ENCODE assay signal across 9 mouse cellular contexts in genomic region chr10:18526184-18526850, GRCm38 (mm10). TPM values are rescaled to one million over a fixed set of nuclear protein-coding genes. Genes with fewer than 3 reads are reported as not detected.
DNase-seq lines count a peak whose midpoint lies in the region; ATAC-seq and TF ChIP-seq lines count a peak whose summit lies in the region.
"Had no signal": no experiment of that assay in that cellular context is flagged by ENCODE, and none has a peak within 500 bp of the region (broad histone marks: within the 10 kb centered on the region; RNA-seq: fewer than 3 reads in every experiment).

No protein-coding gene starts in this region.

- no peak overlapping the region for H3K4me3 ChIP-seq in neural tube, embryonic 12.5 days
- peak overlapping the region; percentile 58 for H3K4me3 ChIP-seq in gastrocnemius, adult 2 months
- H3K4me3 ChIP-seq in intestine, embryonic 15.5 days (replicated peaks), result no peak overlapping the region
- no peak overlapping the region for H3K4me3 ChIP-seq in limb, embryonic 12.5 days (replicated peaks)

- no peak for DNase-seq in neural tube, embryonic 10.5 days (ENCODE audit: extremely low spot score, low spot score)
- DNase-seq in gastrocnemius, adult 2 months, result peak; percentile 77
- no peak for DNase-seq in spleen, postnatal 36 days (ENCODE audit: low spot score in 2 of 2)
- DNase-seq in urinary bladder, postnatal 10 days (ENCODE audit: low spot score), result no peak
- no peak for DNase-seq in adrenal gland, postnatal 14 days

- H3K9me3 ChIP-seq in neural tube, embryonic 12.5 days, result no peaks in the 10 kb centered on the region
- no peaks in the 10 kb centered on the region for H3K9me3 ChIP-seq in intestine, embryonic 15.5 days
- H3K9me3 ChIP-seq in limb, embryonic 12.5 days, result no peaks in the 10 kb centered on the region

- no peaks in the 10 kb centered on the region for H3K4me1 ChIP-seq in neural tube, embryonic 12.5 days
- 0 out of 2 replicates have a peak, but pooled peaks cover 7% of the 10 kb centered on the region for H3K4me1 ChIP-seq in intestine, embryonic 15.5 days (replicated peaks)
- H3K4me1 ChIP-seq in limb, embryonic 12.5 days (replicated peaks), result peaks cover 33% of the 10 kb centered on the region

- no peak overlapping the region for H3K4me2 ChIP-seq in neural tube, embryonic 12.5 days (replicated peaks)
- H3K4me2 ChIP-seq in intestine, embryonic 15.5 days (replicated peaks), result no peak overlapping the region
- no peak overlapping the region for H3K4me2 ChIP-seq in limb, embryonic 12.5 days

- no peaks in the 10 kb centered on the region for H3K27me3 ChIP-seq in neural tube, embryonic 12.5 days (replicated peaks)
- H3K27me3 ChIP-seq in intestine, embryonic 15.5 days (replicated peaks), result no peaks in the 10 kb centered on the region
- no peaks in the 10 kb centered on the region for H3K27me3 ChIP-seq in limb, embryonic 12.5 days

- no peak overlapping the region for H3K27ac ChIP-seq in neural tube, embryonic 12.5 days
- peak overlapping the region; percentile 74 for H3K27ac ChIP-seq in gastrocnemius, adult 2 months
- no peak overlapping the region for H3K27ac ChIP-seq in intestine, embryonic 15.5 days
- H3K27ac ChIP-seq in limb, embryonic 12.5 days, result peak overlapping the region; percentile 67; the same call in 1 of the 2 replicates

- ATAC-seq in neural tube, embryonic 12.5 days (ENCODE audit: low FRiP score, low read depth), result 0 out of 2 replicates have a peak, but pooled peaks have one; percentile 10
- 0 out of 2 replicates have a peak, but pooled peaks have one; percentile 45 for ATAC-seq in intestine, embryonic 15.5 days
- ATAC-seq in limb, embryonic 12.5 days (ENCODE audit: insufficient number of reproducible peaks, insufficient read depth, low FRiP score, low TSS enrichment, low read depth), result no peak

- no peak for TF ChIP-seq CTCF in gastrocnemius, adult 2 months (IDR thresholded peaks at IDR 0.05)

- WGBS in neural tube, embryonic 12.5 days, result 77% methylated on average over 22 of the region's 22 CpGs
- WGBS in intestine, embryonic 15.5 days, result 80% methylated on average over 22 of the region's 22 CpGs
- 81% methylated on average over 22 of the region's 22 CpGs for WGBS in limb, embryonic 12.5 days

- no peak overlapping the region for H3K9ac ChIP-seq in neural tube, embryonic 12.5 days
- H3K9ac ChIP-seq in intestine, embryonic 15.5 days, result no peak overlapping the region
- peak overlapping the region; percentile 18; the same call in 1 of the 2 replicates for H3K9ac ChIP-seq in limb, embryonic 12.5 days (replicated peaks)

- intact Hi-C loops in gastrocnemius, adult 2 months (cut with DNase I), result loop anchor here (10.0 kb wide), 1 partner anchor 292 kb away; the partner anchor contains the start of gene Ccdc28a

- peaks cover 36% of the 10 kb centered on the region for H3K36me3 ChIP-seq in neural tube, embryonic 12.5 days
- H3K36me3 ChIP-seq in intestine, embryonic 15.5 days, result peaks cover 10% of the 10 kb centered on the region
- H3K36me3 ChIP-seq in limb, embryonic 12.5 days, result peaks cover 35% of the 10 kb centered on the region

RNA-seq across cellular contexts. Expression of gene Hebp2, which starts 19.6 kb away (rescaled TPM):
- 12.1 and 16.4 TPM in 2 replicates for polyA plus RNA-seq in neural tube, embryonic 12.5 days (2016; fragmentation: Nextera tagmentation; extraction: Ambion mirVana)
- total RNA-seq in gastrocnemius, adult 2 months (2021), result 1 to 10 TPM in 1 of 2 experiments, under 1 TPM in 1; 0.48 to 1.3 TPM
- polyA plus RNA-seq in intestine, embryonic 15.5 days (2015; fragmentation: Nextera tagmentation; extraction: Ambion mirVana), result 7.4 and 9.0 TPM in 2 replicates
- 19.7 and 20.0 TPM in 2 replicates for polyA plus RNA-seq in limb, embryonic 12.5 days (2016; fragmentation: Nextera tagmentation; extraction: Ambion mirVana)
- total RNA-seq in adrenal gland, postnatal 14 days (2021), result 3.4 and 4.2 TPM in 2 replicates
- total RNA-seq: MEL had no signal

Comparison
In these comparisons a context has a peak if more than half of its experiments do, and no peak if none do; other contexts are left out.
1. H3K27ac ChIP-seq: peak in gastrocnemius, adult 2 months (single experiment) and limb, embryonic 12.5 days (single experiment); none in neural tube, embryonic 12.5 days (single experiment) and intestine, embryonic 15.5 days (single experiment).